ENCODE assay signal across 13 mouse cellular contexts in the genomic region with DNA sequence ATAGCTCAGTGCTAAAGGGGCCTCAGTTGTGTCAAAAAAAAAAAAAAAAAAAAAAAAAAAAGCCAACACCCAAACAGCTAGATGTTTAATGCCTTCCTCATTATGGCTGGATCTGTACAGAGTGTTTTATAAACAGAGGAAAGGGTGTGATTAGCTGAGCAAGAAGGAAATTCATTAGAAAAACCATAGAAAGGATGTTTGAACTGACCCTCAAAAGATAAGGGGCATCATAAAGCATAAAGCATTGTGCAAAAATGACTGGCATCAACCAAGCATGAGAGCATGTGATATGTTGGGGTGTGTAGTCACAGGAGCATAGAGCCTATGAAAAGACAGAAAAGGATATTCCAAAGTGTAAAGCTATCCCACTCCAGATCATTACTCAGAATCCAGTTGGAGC.
"Had no signal": no experiment of that assay in that cellular context is flagged by ENCODE, and none has a peak within 500 bp of the region (broad histone marks: within the 10 kb centered on the region; RNA-seq: fewer than 3 reads in every experiment).

No protein-coding gene starts in this region.

- ATAC-seq: liver, embryonic 12.5 days; midbrain, embryonic 13.5 days; midbrain, embryonic 15.5 days had no signal

- H3K9ac ChIP-seq: liver, embryonic 12.5 days; liver, embryonic 14.5 days; midbrain, embryonic 13.5 days; midbrain, embryonic 15.5 days; neural tube, embryonic 12.5 days; stomach, embryonic 15.5 days had no signal

- H3K27me3 ChIP-seq: liver, embryonic 12.5 days; megakaryocyte, embryonic 14.5 days; midbrain, embryonic 13.5 days; midbrain, embryonic 15.5 days; neural tube, embryonic 12.5 days; stomach, embryonic 15.5 days had no signal

- DNase-seq: right cerebral cortex, postnatal 14 days; thymus, adult 2 months; thymus, postnatal 25 days had no signal

- H3K27ac ChIP-seq: liver, embryonic 12.5 days; liver, embryonic 14.5 days; macrophage; midbrain, embryonic 13.5 days; midbrain, embryonic 15.5 days; neural tube, embryonic 12.5 days; stomach, embryonic 15.5 days; stomach, postnatal 0 days had no signal

- H3K4me3 ChIP-seq: liver, embryonic 12.5 days; megakaryocyte, embryonic 14.5 days; midbrain, embryonic 13.5 days; midbrain, embryonic 15.5 days; neural tube, embryonic 12.5 days; stomach, embryonic 15.5 days had no signal

- H3K9me3 ChIP-seq: liver, embryonic 12.5 days; megakaryocyte, embryonic 14.5 days; midbrain, embryonic 13.5 days; midbrain, embryonic 15.5 days; neural tube, embryonic 12.5 days; stomach, embryonic 15.5 days had no signal

- H3K4me2 ChIP-seq: liver, embryonic 12.5 days; midbrain, embryonic 11.5 days; midbrain, embryonic 13.5 days; midbrain, embryonic 15.5 days; neural tube, embryonic 12.5 days; stomach, embryonic 15.5 days had no signal

- H3K4me1 ChIP-seq: liver, embryonic 12.5 days; midbrain, embryonic 15.5 days; neural tube, embryonic 12.5 days; stomach, embryonic 15.5 days had no signal
